Mouse (Mus musculus) liver, embryonic 14.5 days (tissue): ENCODE results near the gene 4930519P11Rik.

ENCODE experiments used
- CTCF ChIP-seq: IDR thresholded peaks from 2 replicates; pipeline ENCODE4 v1.5.1; 2016; ENCODE audit warnings: antibody characterized with exemption, low read depth, control low read depth
- EP300 ChIP-seq: IDR thresholded peaks from 2 replicates; pipeline ENCODE4 v1.6.1; 2016; ENCODE audit warnings: antibody characterized with exemption, low read depth

- TF ChIP-seq CTCF, result no peak
- no peak for TF ChIP-seq EP300
Observed at GRCm38 (mm10) chr2:154641176-154641575, 27.9 kb upstream of the 4930519P11Rik start.
